Mouse (Mus musculus): Measurements from ENCODE around the gene Vps8. TPM values are rescaled to one million over a fixed set of nuclear protein-coding genes. Genes with fewer than 3 reads are reported as not detected.

Gene Vps8
- total and polyA plus RNA-seq, 3 experiments = 13.6 to 17.6 (median 15.9) TPM

GRCm38 (mm10) chr16:21404631-21405030 lies 18.3 kb upstream of the Vps8 start:
- H3K4me1 ChIP-seq (ENCODE audit: control insufficient read depth in 1 of 2, insufficient read depth in 2 of 2) = 0 out of 4 replicates have a peak, but pooled peaks cover 0 to 2% of the 10 kb centered on the region in 2 experiments
- no peaks in the 10 kb centered on the region for H3K79me2 ChIP-seq (replicated peaks; ENCODE audit: control insufficient read depth, extremely low read depth, insufficient read depth, poor library complexity, severe bottlenecking)
- dilution Hi-C loops (cut with MboI; ENCODE audit: extremely low pct_ligation_motif_present, extremely low pct_unique_long_range_greater_than_20kb, low sequenced_read_pairs) = no loop called here
- H3K4me3 ChIP-seq (replicated peaks in 1 of 3; ENCODE audit: low read depth in 2 of 3, low read length in 2 of 3, poor library complexity in 1 of 3) = no peak overlapping the region
- no peaks in the 10 kb centered on the region for H3K27me3 ChIP-seq (replicated peaks)
- in situ Hi-C loops (cut with MboI; ENCODE audit: low pct_ligation_motif_present, low pct_unique_long_range_greater_than_20kb, low sequenced_read_pairs) = no loop called here
- no peak overlapping the region for H3K4me2 ChIP-seq (ENCODE audit: insufficient read depth, low read depth, poor library complexity, severe bottlenecking)
- no peak overlapping the region for H3K27ac ChIP-seq (ENCODE audit: insufficient read depth, low read depth)
- TF ChIP-seq POLR2AphosphoS2 (IDR thresholded peaks at IDR 0.05; ENCODE audit: low read depth, low read length) (no peak), ETS1 (conservative IDR thresholded peaks at IDR 0.05; ENCODE audit: low read depth, low read length) (no peak), HCFC1 (IDR thresholded peaks at IDR 0.05; ENCODE audit: low read depth, low read length) (no peak), E2F4 (IDR thresholded peaks at IDR 0.05; ENCODE audit: insufficient replicate concordance, low read depth, low read length) (no peak), ELF1 (IDR thresholded peaks at IDR 0.05; ENCODE audit: low read depth, low read length) (no peak), CTCF (conservative IDR thresholded peaks at IDR 0.05 in 1 of 2, IDR thresholded peaks at IDR 0.05 in 1 of 2; ENCODE audit: low read depth in 2 of 2, low read length in 2 of 2) (no peak), ZC3H11A (IDR thresholded peaks at IDR 0.05; ENCODE audit: low read depth, low read length) (no peak), RAD21 (IDR thresholded peaks at IDR 0.05; ENCODE audit: low read depth, low read length) (no peak), ZMIZ1 (IDR thresholded peaks at IDR 0.05; ENCODE audit: low read depth, low read length) (no peak), CHD1 (IDR thresholded peaks at IDR 0.05; ENCODE audit: low read depth, low read length) (no peak), USF2 (conservative IDR thresholded peaks at IDR 0.05; ENCODE audit: low read depth, low read length) (no peak), JUND (conservative IDR thresholded peaks at IDR 0.05; ENCODE audit: low read depth, low read length) (no peak), MAX (IDR thresholded peaks at IDR 0.05; ENCODE audit: low read length) (no peak), PAX5 (IDR thresholded peaks at IDR 0.05; ENCODE audit: low read length) (no peak), ZKSCAN1 (IDR thresholded peaks at IDR 0.05; ENCODE audit: borderline replicate concordance, low read depth, low read length) (no peak), BHLHE40 (IDR thresholded peaks at IDR 0.05; ENCODE audit: low read depth, low read length) (no peak), TCF12 (IDR thresholded peaks at IDR 0.05; ENCODE audit: low read depth, low read length) (no peak), GABPA (IDR thresholded peaks at IDR 0.05; ENCODE audit: insufficient replicate concordance, low read depth, low read length) (no peak), RCOR1 (conservative IDR thresholded peaks at IDR 0.05; ENCODE audit: low read depth, low read length) (no peak), USF1 (IDR thresholded peaks at IDR 0.05; ENCODE audit: low read depth, low read length) (no peak)
- DNase-seq (ENCODE audit: extremely low read depth) = no peak
- no peak overlapping the region for H3K9ac ChIP-seq (ENCODE audit: insufficient read depth, low read depth)
- no peaks in the 10 kb centered on the region for H3K9me3 ChIP-seq (replicated peaks; ENCODE audit: low read length)
- no peaks in the 10 kb centered on the region for H3K36me3 ChIP-seq (replicated peaks in 1 of 2; ENCODE audit: control insufficient read depth in 1 of 2, insufficient read depth in 1 of 2, low read length in 1 of 2)

- Histone ChIP-seq H3K4me1 (ENCODE audit: control insufficient read depth in 1 of 2, insufficient read depth in 2 of 2) (0 out of 4 replicates have a peak, but pooled peaks cover 0 to 2% of the 10 kb centered on the region in 2 experiments), H3K79me2 (replicated peaks; ENCODE audit: control insufficient read depth, extremely low read depth, insufficient read depth, poor library complexity, severe bottlenecking) (no peaks in the 10 kb centered on the region), H3K9me3 (replicated peaks; ENCODE audit: low read length) (no peaks in the 10 kb centered on the region), H3K27ac (ENCODE audit: insufficient read depth, low read depth) (no peak overlapping the region), H3K4me2 (ENCODE audit: insufficient read depth, low read depth, poor library complexity, severe bottlenecking) (no peak overlapping the region), H3K9ac (ENCODE audit: insufficient read depth, low read depth) (no peak overlapping the region), H3K4me3 (replicated peaks in 1 of 3; ENCODE audit: low read depth in 2 of 3, low read length in 2 of 3, poor library complexity in 1 of 3) (no peak overlapping the region), H3K36me3 (replicated peaks in 1 of 2; ENCODE audit: control insufficient read depth in 1 of 2, insufficient read depth in 1 of 2, low read length in 1 of 2) (no peaks in the 10 kb centered on the region), H3K27me3 (replicated peaks) (no peaks in the 10 kb centered on the region)
- TF ChIP-seq MAX (IDR thresholded peaks at IDR 0.05; ENCODE audit: low read length) = no peak
- TF ChIP-seq ZNF384 (IDR thresholded peaks at IDR 0.05; ENCODE audit: low read depth, low read length) = no peak
- no peak for TF ChIP-seq ZC3H11A (IDR thresholded peaks at IDR 0.05; ENCODE audit: low read depth, low read length)
- TF ChIP-seq KAT2A (IDR thresholded peaks at IDR 0.05; ENCODE audit: insufficient replicate concordance, low read length) = no peak
- in situ Hi-C loops (cut with MboI; ENCODE audit: low pct_ligation_motif_present, low pct_unique_long_range_greater_than_20kb, low sequenced_read_pairs) (no loop called here), dilution Hi-C loops (cut with MboI; ENCODE audit: extremely low pct_ligation_motif_present, extremely low pct_unique_long_range_greater_than_20kb, low sequenced_read_pairs) (no loop called here)
- DNase-seq (ENCODE audit: extremely low read depth) = no peak
Observed at GRCm38 (mm10) chr16:21405224-21405969, 17.5 kb upstream of the Vps8 start.

Data from CH12.LX (cell line).